Mouse (Mus musculus) 3T3-L1 (cell line): ENCODE results near the gene 2310050C09Rik.
A peak's percentile ranks its signal among the peaks of the same experiment; 100 is the strongest.

Experiments
- DNase-seq: peaks from one replicate; pipeline ENCODE4 v3.0.0-alpha.2; 2015; ENCODE audit warnings: low read depth, low spot score

2310050C09Rik gene

DNA sequence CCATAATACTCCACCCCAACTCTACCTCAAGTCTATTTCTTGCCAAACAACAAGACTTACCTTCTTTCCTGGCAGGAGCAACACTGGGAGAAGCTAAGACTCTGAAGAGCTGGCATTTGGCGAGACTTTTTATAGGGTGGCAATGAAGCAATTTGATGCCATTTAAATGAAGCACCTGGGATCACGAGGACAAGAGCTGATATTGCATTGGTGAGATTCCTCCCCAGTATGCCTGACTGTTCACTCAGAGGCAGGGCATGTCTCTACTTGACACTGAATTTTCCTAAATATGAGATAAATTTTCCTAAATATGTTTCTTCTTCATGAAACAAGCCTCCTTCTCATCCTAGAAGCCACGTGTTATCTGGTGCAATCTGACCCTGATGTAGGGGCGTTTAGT lies at the start of gene 2310050C09Rik:
TSS of gene 2310050C09Rik (minus strand) at position 101 of the 400 bp plus-strand sequence.
- DNase-seq: no peak

DNA sequence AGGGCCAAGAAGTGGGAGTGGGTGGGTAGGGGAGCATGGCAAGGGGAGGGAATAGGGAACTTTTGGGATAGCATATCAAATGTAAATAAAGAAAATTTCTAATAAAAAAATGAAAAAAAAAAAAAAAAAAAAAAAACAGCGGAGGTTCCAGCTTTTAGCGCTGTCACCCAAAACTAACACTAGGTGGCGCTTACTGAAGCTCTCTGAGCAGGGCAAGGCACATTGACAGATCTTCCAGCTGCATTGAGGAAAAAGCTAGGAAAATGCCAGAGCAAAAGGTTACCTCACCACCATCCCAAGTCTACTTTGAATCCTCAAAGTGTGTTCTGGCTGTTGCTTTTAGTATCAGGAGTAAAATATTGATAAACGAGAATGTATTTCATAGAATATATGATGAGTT lies 37.6 kb upstream of the 2310050C09Rik start:
- peak; percentile 77 for DNase-seq

DNA sequence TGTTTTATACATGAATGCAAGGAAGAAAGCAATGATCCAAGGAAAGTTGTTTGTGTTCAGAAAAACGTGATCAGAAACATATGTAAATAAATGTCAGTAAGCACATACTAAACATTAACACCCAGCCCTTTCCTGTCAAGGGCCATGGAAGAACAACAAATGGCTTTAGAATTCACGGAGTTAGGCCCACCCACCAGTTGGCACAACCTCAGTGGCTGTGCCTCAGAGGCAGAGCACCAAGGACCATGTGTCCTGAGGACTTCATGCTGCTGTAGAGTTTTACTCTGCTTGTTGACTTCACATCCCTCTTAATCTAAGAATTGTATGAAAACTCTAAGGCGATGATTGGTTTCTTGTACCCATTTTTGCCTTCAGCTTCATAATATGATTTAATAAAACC lies 35.2 kb upstream of the 2310050C09Rik start:
- DNase-seq: no peak

DNA sequence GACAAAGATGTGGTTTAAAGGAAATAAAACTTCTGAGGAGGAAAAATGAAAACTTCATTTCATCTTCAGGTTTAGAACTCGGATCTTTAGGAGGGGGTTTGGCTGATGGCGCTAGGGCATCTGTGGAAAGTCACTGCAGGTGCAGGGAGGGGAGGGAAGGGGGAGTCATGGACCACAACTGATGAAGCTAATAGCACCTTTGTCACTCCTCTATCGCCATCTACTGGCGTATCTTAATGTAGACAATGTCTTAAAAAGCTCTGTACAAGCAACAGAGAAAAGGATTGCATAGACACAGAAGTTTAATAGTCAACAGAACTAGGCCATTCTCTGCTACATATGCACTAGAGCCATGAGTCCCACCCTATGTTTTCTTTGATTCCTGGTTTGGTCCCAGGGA lies 33.6 kb upstream of the 2310050C09Rik start:
- peak; percentile 71 for DNase-seq

DNA sequence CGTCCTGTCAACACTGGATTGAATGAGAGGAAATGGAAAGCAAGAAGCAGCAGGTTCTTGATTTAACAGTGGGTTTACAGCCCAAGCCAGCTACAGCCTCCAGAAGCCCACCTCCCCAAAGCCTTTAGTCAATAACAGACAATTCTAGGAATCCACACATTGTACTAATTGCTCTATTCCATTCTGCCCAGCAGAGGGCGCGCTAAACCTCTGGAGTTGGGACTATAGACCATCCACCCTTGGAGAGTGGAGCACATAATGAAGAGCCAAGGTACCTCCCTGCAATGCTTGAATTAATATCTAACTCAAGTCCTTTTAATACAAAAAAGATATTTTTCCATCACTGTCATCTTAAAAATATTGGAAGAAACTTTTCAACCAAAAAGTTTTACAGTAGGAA lies 33.0 kb upstream of the 2310050C09Rik start:
- DNase-seq: peak; percentile 68

DNA sequence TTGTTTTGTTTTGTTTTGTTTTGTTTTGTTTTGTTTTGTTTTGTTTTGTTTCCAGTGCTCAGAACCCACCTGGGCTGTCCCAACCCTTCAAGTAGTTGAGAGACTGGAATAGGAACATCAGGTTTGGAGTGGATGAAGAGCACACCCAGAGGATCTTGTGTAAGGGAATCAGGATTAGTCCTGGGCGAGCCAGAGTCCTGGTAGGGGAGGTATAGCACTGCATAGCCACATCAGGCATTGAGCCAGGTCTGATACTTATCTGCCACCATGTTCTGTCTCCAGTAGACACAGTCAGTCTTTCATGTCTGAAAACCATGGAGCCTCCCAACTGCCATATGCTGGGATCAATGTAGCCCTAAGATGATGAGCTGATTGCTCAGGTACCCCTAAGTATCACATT lies 24.5 kb upstream of the 2310050C09Rik start:
- no peak for DNase-seq

DNA sequence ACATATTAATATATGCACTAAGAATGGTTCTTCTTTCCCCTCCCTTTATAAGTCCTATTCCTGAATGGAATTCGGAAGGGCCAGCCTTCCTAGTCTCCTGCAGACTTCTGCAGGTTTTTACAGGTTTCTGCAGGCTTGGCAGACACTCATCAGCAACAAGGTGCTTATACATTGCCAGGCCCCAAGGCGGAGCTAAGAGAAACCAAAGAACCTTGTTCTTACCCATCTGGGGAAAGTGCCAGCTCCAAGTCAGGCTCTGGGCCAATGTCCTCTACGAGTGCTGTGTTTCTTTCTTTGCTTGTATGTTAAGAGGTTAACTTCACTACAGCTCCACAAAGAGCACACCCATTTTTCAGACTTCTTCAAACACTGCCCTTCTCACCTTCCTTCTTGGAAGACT lies 24.0 kb upstream of the 2310050C09Rik start:
- peak; percentile 28 for DNase-seq

DNA sequence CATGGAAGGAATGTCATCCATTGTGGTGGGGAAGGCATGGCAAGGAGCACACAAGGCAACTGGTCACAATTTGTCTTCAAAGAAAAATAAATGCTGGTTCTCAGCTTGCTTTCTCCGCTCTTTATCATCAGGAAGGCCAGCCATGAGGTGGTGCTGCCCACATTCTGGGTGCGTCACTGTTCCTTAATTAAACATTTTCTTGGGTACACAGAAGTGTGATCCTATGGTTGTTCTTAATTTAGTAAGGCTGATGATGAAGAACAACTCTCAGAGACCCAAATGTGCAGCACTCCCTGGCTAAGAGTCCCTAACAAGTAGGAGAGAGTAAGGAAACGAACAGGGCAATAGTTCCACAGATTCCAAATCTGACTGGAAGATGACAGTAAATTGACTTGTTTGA lies 4.2 kb upstream of the 2310050C09Rik start:
- DNase-seq: no peak

DNA sequence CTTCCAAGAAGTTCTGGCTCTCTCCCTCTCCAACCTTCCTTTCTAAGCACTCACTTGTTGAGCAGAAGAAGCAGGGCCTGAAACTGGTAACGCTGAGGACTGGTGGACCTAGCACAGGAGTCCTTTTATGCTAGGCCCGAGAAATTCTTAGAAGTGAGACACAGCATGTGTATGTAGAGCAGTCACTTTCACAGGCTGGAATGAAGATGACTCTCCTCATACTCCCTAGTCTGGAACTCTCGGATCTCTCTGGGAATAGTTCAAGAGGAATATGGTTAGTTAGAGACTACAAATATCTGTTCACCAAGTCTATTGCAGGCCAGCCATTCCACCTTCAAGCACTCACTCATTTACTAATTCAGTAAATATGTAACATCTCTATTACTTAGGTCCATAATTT lies 18.8 kb downstream of the 2310050C09Rik start, which contains the start of gene Lce1l:
TSS of gene Lce1l (minus strand) at position 101 of the 400 bp plus-strand sequence.
- DNase-seq: no peak

DNA sequence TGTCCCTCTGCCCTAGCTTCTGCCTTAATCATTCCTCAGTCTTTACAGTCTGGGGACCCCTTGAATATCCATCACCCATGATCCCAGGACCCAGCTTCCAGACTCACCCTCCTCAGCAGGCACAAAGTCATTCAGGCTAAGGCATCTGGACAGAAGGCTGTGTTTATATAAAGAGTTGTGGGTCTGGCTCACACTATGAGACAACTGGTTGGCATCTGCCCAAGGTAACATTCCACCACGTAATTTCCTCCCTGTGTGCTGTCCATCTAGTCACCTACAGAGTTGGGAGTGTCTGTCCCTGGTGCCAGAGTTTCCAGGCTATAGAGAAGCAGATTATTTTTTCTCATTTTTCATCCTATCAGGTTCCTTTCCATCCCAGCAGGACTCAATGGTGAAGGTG lies 42.9 kb downstream of the 2310050C09Rik start, which contains the start of gene Kprp:
TSS of gene Kprp (minus strand) at position 140 of the 400 bp plus-strand sequence.
- DNase-seq: peak; percentile 77

DNA sequence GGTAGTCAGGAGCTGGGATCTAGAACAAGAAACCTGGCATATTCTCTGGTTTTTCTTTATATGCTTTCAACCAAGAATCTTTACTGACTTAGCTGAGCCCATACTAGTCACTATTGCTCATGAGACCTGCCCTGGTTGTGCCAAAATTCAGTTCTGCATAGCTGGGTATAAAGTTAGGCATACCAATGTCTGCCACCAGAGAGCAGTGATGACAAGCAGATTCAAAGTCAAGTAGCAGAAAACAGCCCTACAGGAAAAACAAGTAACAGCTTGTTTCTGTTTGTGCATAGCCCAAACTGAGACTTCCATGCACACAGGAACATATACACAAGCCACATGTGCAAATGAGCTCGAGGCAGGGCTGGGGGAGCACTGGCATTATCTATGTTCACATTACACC lies 44.2 kb downstream of the 2310050C09Rik start:
- peak; percentile 62 for DNase-seq
